Mouse (Mus musculus) heart, embryonic 11.5 days (tissue): ENCODE data around the gene Pim3. TPM values are rescaled to one million over a fixed set of nuclear protein-coding genes. Genes with fewer than 3 reads are reported as not detected.

Experiments
- ATAC-seq: fragments of 200-750 bp; cut with Nextera tagmentation; replicated peaks from 2 replicates; pipeline ENCODE4 v1.8.0; 2017; ENCODE audit warnings: moderate library complexity; ENCODE audit not compliant: insufficient number of reproducible peaks, low FRiP score, low TSS enrichment
- H3K27ac ChIP-seq: fragments of 300-500 bp; sonication (generic); 2 replicates; pipeline ENCODE4 v1.5.1; 2014; ENCODE audit warnings: mild to moderate bottlenecking, low read depth, low read length
- H3K27me3 ChIP-seq: fragments of 300-500 bp; sonication (generic); 2 replicates; pipeline ENCODE4 v1.6.1; 2014; ENCODE audit warnings: mild to moderate bottlenecking, low read length, mixed read lengths; ENCODE audit not compliant: control insufficient read depth, insufficient read depth
- H3K36me3 ChIP-seq: fragments of 300-500 bp; sonication (generic); 2 replicates; pipeline ENCODE4 v1.6.1; 2014; ENCODE audit warnings: mild to moderate bottlenecking, low read length, moderate library complexity, mixed read lengths; ENCODE audit not compliant: control insufficient read depth, insufficient read depth
- H3K4me1 ChIP-seq: fragments of 300-500 bp; sonication (generic); 2 replicates; pipeline ENCODE4 v1.6.1; 2014; ENCODE audit warnings: low read length; ENCODE audit not compliant: control insufficient read depth, insufficient read depth
- H3K4me2 ChIP-seq: fragments of 300-500 bp; sonication (generic); 2 replicates; pipeline ENCODE4 v1.6.1; 2014; ENCODE audit warnings: mild to moderate bottlenecking, moderate library complexity
- H3K4me3 ChIP-seq: fragments of 300-500 bp; sonication (generic); 2 replicates; pipeline ENCODE4 v1.5.1; 2014; ENCODE audit warnings: low read depth, low read length
- H3K9ac ChIP-seq: fragments of 300-500 bp; sonication (generic); 2 replicates; pipeline ENCODE4 v1.6.1; 2014; ENCODE audit warnings: mild to moderate bottlenecking, low read depth, low read length, moderate library complexity
- H3K9me3 ChIP-seq: fragments of 300-500 bp; sonication (generic); replicated peaks from 2 replicates; pipeline ENCODE4 v1.6.1; 2016; ENCODE audit warnings: low read length; ENCODE audit not compliant: control insufficient read depth
- WGBS: fragments of 180-500 bp; shearing (Covaris S2); extraction: QIAGEN DNeasy Blood & Tissue Kit; methylation state at CpG from one replicate; pipeline ENCODE4 v1.1.7; 2014; ENCODE audit not compliant: insufficient replicate concordance; 5-methylcytosine and 5-hydroxymethylcytosine counted together
- polyA plus RNA-seq: library from polyadenylated mRNA; unstranded; fragments of >200 nt; fragmentation: Nextera tagmentation; extraction: Ambion mirVana; gene quantifications from 2 replicates; pipeline ENCODE4 v1.2.1, GENCODE M21; 2014

The Pim3 gene
- polyA plus RNA-seq, 1 experiment from 2014 or later = 43.7 TPM

GRCm38 (mm10) chr15:88875625-88876081 is 13.7 kb downstream of the Pim3 start:
- H3K9ac ChIP-seq = 0 out of 2 replicates have a peak overlapping the region, but pooled peaks have one; percentile 54
- WGBS = 34% methylated on average over 10 of the region's 10 CpGs
- H3K9me3 ChIP-seq = no peaks in the 10 kb centered on the region
- no peak overlapping the region for H3K4me3 ChIP-seq
- H3K4me1 ChIP-seq = peaks cover 10% of the 10 kb centered on the region; the same call in 1 of the 2 replicates
- H3K27ac ChIP-seq = no peak overlapping the region
- ATAC-seq = no peak; the same call in 1 of the 2 replicates
- no peaks in the 10 kb centered on the region for H3K27me3 ChIP-seq
- H3K4me2 ChIP-seq = no peak overlapping the region; the same call in 1 of the 2 replicates
- H3K36me3 ChIP-seq = no peaks in the 10 kb centered on the region

- Histone ChIP-seq H3K27me3 (no peaks in the 10 kb centered on the region), H3K27ac (no peak overlapping the region), H3K36me3 (no peaks in the 10 kb centered on the region), H3K4me1 (peaks cover 10% of the 10 kb centered on the region; the same call in 1 of the 2 replicates), H3K4me2 (peak overlapping the region; percentile 52), H3K9me3 (no peaks in the 10 kb centered on the region), H3K9ac (0 out of 2 replicates have a peak overlapping the region, but pooled peaks have one; percentile 54), H3K4me3 (no peak overlapping the region; the same call in 1 of the 2 replicates)
- 0 out of 2 replicates have a peak, but pooled peaks have one; percentile 47 for ATAC-seq
- WGBS = 12% methylated on average over 28 of the region's 28 CpGs
Measured at GRCm38 (mm10) chr15:88876155-88877020, 14.4 kb downstream of the Pim3 start.

- H3K27ac ChIP-seq = no peak overlapping the region
- no peaks in the 10 kb centered on the region for H3K9me3 ChIP-seq
- H3K27me3 ChIP-seq = no peaks in the 10 kb centered on the region
- no peaks in the 10 kb centered on the region for H3K36me3 ChIP-seq
- H3K4me2 ChIP-seq = no peak overlapping the region
- no peak overlapping the region for H3K4me3 ChIP-seq
- peaks cover 10% of the 10 kb centered on the region; the same call in 1 of the 2 replicates for H3K4me1 ChIP-seq
- ATAC-seq = no peak
- H3K9ac ChIP-seq = no peak overlapping the region
- 73% methylated on average over 10 of the region's 10 CpGs for WGBS
Measured at GRCm38 (mm10) chr15:88877021-88877400, 15.0 kb downstream of the Pim3 start.

GRCm38 (mm10) chr15:88881253-88882044 is 19.5 kb downstream of the Pim3 start:
- Histone ChIP-seq H3K4me3 (no peak overlapping the region), H3K4me2 (no peak overlapping the region), H3K9ac (no peak overlapping the region), H3K4me1 (no peaks in the 10 kb centered on the region), H3K9me3 (no peaks in the 10 kb centered on the region), H3K27me3 (no peaks in the 10 kb centered on the region), H3K36me3 (no peaks in the 10 kb centered on the region), H3K27ac (no peak overlapping the region)
- 52% methylated on average over 22 of the region's 22 CpGs for WGBS
- ATAC-seq = no peak

- 72% methylated on average over 4 of the region's 4 CpGs for WGBS
Measured at GRCm38 (mm10) chr15:88882851-88883250, 20.9 kb downstream of the Pim3 start.

GRCm38 (mm10) chr15:88883342-88883741 is 21.4 kb downstream of the Pim3 start:
- Histone ChIP-seq H3K27ac (no peak overlapping the region), H3K9me3 (no peaks in the 10 kb centered on the region), H3K4me1 (no peaks in the 10 kb centered on the region), H3K4me3 (no peak overlapping the region), H3K4me2 (no peak overlapping the region), H3K27me3 (no peaks in the 10 kb centered on the region), H3K36me3 (no peaks in the 10 kb centered on the region), H3K9ac (no peak overlapping the region)
- ATAC-seq = no peak
- 81% methylated on average over 9 of the region's 9 CpGs for WGBS

More at GRCm38 (mm10) chr15:88882851-88883250, 20.9 kb downstream of the Pim3 start:
- H3K4me2 ChIP-seq = no peak overlapping the region
- H3K9me3 ChIP-seq = no peaks in the 10 kb centered on the region
- H3K27ac ChIP-seq = no peak overlapping the region
- ATAC-seq = no peak
- no peaks in the 10 kb centered on the region for H3K4me1 ChIP-seq
- no peaks in the 10 kb centered on the region for H3K27me3 ChIP-seq
- no peak overlapping the region for H3K4me3 ChIP-seq
- H3K36me3 ChIP-seq = no peaks in the 10 kb centered on the region
- no peak overlapping the region for H3K9ac ChIP-seq

GRCm38 (mm10) chr15:88885376-88885775 is 23.4 kb downstream of the Pim3 start:
- 78% methylated on average over 6 of the region's 6 CpGs for WGBS
- no peaks in the 10 kb centered on the region for H3K9me3 ChIP-seq
- no peak overlapping the region for H3K9ac ChIP-seq
- no peaks in the 10 kb centered on the region for H3K36me3 ChIP-seq
- H3K27ac ChIP-seq = no peak overlapping the region
- no peaks in the 10 kb centered on the region for H3K27me3 ChIP-seq
- no peak for ATAC-seq
- no peak overlapping the region for H3K4me2 ChIP-seq
- no peaks in the 10 kb centered on the region for H3K4me1 ChIP-seq
- no peak overlapping the region for H3K4me3 ChIP-seq

GRCm38 (mm10) chr15:88889032-88889431 is 27.0 kb downstream of the Pim3 start:
- WGBS = 79% methylated on average over 3 of the region's 3 CpGs
- H3K36me3 ChIP-seq = no peaks in the 10 kb centered on the region
- no peak for ATAC-seq
- no peak overlapping the region for H3K27ac ChIP-seq
- no peak overlapping the region for H3K4me3 ChIP-seq
- H3K4me2 ChIP-seq = no peak overlapping the region
- no peak overlapping the region for H3K9ac ChIP-seq
- no peaks in the 10 kb centered on the region for H3K27me3 ChIP-seq
- H3K4me1 ChIP-seq = 0 out of 2 replicates have a peak, but pooled peaks cover 3% of the 10 kb centered on the region
- no peaks in the 10 kb centered on the region for H3K9me3 ChIP-seq
